Mouse (Mus musculus): ENCODE measurements around the gene Ss18l1. TPM values are rescaled to one million over a fixed set of nuclear protein-coding genes. Genes with fewer than 3 reads are reported as not detected.

Gene Ss18l1
- 7.9 TPM for polyA plus RNA-seq (2015; fragmentation: Illumina TruSeq; extraction: RNeasy Lipid Tissue Mini Kit (QIAGEN cat#74804); ENCODE audit: insufficient read depth, low replicate concordance)

DNA sequence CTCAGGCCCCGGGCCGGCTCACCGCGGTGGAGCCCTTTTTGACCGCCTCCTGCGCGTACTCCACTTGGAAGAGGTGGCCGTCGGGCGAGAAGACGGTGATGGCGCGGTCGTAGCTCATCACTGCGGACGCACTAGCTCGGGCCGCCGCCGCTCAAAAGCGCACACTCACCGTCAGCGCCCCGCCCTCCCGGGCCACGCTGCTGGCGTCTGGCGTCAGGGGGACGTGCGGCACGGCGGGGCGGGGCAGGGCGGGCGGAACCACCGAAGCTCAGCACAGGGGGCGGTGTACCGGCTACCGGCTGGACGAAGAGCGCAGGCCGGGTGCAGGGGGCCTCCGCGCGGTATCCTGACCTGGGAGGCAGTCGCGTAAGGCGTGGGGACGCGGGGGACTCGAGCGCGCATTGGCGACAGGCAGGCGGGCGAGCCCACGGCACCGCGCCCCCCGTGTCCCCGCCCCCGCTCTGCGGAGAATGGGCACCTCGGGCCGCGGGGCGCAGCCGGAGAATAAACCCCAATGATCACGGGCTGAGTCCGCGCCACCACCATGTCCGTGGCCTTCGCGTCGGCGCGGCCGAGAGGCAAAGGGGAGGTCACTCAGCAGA lies at the start of gene Ss18l1, which contains the start of gene Psma7:
TSS of gene Ss18l1 (plus strand) at position 254 of the 602 bp plus-strand sequence.
TSS of gene Psma7 (minus strand) at position 178 of the 602 bp plus-strand sequence.

DNA sequence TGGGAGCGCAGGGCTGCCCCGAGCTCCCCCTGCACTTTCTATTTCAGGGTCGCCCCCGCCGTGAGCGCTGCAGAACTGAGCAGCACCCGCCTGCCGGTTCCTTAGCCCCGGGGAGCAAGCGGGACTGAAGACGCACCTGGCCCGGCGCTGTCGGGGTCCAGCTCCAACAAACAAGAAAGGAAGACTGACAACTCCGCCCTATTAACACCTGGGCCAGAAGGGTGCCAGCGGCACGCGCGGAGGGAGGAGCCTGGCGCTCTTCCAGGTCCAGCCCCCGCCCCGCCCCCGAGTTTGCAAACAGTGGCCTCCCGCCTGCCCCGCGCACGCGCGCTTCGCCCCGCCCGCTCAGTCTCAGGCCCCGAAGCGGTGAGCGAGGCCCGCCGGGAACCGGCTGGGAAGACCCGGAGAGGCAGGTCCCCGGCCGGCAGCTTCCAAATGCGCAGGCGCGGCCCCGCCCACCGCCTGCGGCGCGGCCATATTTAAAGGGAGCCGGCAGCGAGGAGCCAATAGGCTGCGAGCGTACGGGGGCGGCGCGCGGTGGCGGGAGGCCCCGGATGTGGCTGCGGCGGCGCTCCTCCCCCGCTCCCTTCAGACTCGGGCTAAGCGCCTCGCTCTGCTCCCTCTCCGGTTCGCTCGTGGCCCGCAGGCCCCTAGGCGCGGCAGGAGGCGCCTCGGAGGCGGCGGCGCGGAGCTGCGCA lies 17.8 kb upstream of the Ss18l1 start, which contains the start of gene Lsm14b:
TSS of gene Lsm14b (plus strand) at position 587 of the 698 bp plus-strand sequence.

DNA sequence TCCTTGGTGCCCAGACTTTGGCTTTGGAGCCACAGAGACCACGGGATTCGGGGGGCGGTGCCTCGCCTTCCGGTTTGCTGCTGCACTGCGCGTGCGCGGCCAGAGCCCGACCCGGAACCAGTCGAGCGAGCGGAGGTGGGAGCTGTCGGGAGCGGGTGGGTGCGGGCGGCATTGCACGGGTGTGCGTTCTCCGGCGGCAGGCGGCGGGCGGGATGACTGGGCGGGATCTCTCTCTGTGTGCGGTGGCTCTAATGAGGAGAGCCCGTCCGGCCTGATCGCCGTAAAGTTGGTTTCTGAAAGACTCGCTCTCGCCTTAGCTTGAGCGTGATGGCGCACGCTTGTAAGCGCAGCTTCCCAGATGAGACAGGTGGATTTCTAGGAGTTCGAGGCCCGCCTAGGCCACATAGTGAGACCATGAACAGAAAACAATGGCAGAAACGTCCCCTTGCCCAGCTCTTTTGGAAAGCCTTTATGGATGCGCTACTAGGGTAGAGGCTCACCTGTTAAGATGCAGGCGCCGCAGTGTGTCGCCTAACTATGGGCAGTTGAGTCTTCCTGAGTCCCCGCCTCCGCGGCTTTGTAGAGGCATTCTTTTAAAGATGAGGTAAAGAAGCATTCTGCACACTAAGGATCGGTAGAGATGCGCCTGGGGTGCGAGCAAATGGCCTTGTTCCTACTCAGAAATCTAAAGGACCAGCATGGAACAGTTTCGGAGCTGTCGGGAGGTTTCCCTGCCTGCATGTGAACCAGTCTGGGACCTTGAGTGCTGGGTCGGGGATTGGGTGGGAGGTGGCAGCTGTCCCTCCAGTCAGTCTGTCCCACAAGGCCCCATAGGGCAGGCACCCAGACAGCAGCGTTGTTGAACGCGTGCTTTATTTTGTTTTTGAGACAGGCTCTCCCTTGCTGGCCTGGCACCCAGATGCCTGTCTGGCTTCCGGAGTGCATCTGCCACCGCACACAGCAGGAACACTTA lies 28.5 kb downstream of the Ss18l1 start, which contains the start of gene Mtg2:
TSS of gene Mtg2 (plus strand) at position 108 of the 973 bp plus-strand sequence.

DNA sequence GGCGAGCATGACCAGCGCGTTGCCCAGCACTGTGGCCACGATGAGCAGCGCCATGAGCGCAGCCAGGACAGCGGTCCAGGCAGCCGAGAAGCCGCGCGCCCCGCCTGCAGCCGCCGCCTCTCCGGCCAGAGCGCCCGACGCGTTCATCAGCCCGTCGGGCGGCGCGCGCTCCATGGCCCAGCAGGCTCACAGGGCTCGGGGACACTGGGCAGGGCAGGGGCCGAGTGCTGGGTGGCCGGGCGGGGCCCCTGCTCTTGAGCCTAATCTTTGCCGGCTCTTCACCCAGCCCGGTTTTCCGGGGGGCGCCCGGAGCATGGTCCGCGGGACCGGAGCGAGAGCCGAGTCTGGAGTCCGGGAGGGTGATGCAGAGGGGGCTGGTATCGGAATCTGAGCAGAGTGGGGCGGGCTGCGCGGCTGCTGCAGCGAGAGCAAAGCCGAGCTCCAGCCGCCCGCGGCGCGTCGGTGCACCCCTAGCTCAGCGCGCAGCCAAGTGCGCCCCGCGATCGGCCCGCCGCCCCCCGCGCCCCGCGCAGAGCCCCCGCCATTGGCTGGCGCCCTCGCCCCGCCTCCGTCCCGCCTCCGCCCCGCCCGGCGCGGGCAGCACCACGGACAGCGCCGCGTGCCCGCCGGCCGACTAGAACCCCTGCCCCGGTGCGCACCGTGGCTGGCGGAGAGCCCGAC lies 61.8 kb downstream of the Ss18l1 start, which contains the start of gene Hrh3:
TSS of gene Hrh3 (minus strand) at position 511 of the 681 bp plus-strand sequence.

DNA sequence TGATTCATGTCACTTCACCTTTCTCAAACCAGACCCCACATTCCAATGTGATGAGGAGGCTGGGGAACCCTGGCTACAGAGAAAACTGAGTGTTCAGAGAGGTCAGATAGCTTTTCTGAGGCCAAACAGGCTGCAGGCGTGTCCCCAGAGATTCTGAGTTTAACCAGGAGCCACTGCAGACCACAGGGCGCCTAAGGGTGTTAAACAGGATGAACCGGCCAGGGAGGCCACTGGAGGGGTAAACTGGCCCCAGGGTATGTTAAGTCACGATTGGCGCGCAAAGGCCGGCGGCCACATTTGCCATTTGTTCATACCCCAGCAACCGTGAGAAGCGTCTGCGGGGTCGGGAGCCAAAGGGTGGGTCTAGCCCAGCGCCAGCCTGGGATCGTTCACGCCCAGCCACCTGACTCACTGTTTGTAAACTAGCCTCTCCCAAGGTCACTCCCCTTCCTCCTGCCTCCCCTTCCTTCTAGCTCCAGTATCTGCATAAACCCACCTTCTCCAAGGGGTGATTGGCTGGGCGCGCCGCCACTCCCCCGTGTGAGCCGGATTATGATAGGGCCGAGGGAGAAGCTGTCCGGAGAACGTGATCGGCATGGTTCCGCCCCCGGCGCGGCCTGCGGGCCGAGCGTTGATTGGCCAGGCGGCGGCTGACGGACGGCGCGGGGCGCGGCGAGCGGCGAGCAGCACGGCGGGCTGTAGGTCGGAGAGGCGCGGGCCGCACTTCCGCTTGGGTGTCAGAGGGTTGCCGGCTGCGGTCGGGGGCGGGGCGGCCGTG lies 76.5 kb downstream of the Ss18l1 start, which contains the start of gene Osbpl2:
TSS of gene Osbpl2 (plus strand) at position 646 of the 778 bp plus-strand sequence.

Other genes starting within 250 kb of the Ss18l1 start
- 37.0 TPM for gene Taf4, start 65.9 kb upstream of the Ss18l1 start, polyA plus RNA-seq (2015; fragmentation: Illumina TruSeq; extraction: RNeasy Lipid Tissue Mini Kit (QIAGEN cat#74804); ENCODE audit: insufficient read depth, low replicate concordance)
- gene Lsm14b, start 17.5 kb upstream of the Ss18l1 start, polyA plus RNA-seq (2015; fragmentation: Illumina TruSeq; extraction: RNeasy Lipid Tissue Mini Kit (QIAGEN cat#74804); ENCODE audit: insufficient read depth, low replicate concordance): 33.6 TPM
- gene Psma7, start 76 bp upstream of the Ss18l1 start, polyA plus RNA-seq (2015; fragmentation: Illumina TruSeq; extraction: RNeasy Lipid Tissue Mini Kit (QIAGEN cat#74804); ENCODE audit: insufficient read depth, low replicate concordance): 201 TPM
- gene Mtg2, start 28.1 kb downstream of the Ss18l1 start, polyA plus RNA-seq (2015; fragmentation: Illumina TruSeq; extraction: RNeasy Lipid Tissue Mini Kit (QIAGEN cat#74804); ENCODE audit: insufficient read depth, low replicate concordance): 17.9 TPM
- gene Hrh3, start 62.0 kb downstream of the Ss18l1 start, polyA plus RNA-seq (2015; fragmentation: Illumina TruSeq; extraction: RNeasy Lipid Tissue Mini Kit (QIAGEN cat#74804); ENCODE audit: insufficient read depth, low replicate concordance): not detected
- 30.4 TPM for gene Osbpl2, start 76.8 kb downstream of the Ss18l1 start, polyA plus RNA-seq (2015; fragmentation: Illumina TruSeq; extraction: RNeasy Lipid Tissue Mini Kit (QIAGEN cat#74804); ENCODE audit: insufficient read depth, low replicate concordance)
- gene Adrm1, start 129.0 kb downstream of the Ss18l1 start, polyA plus RNA-seq (2015; fragmentation: Illumina TruSeq; extraction: RNeasy Lipid Tissue Mini Kit (QIAGEN cat#74804); ENCODE audit: insufficient read depth, low replicate concordance): 43.0 TPM
- gene Lama5, start 183.3 kb downstream of the Ss18l1 start, polyA plus RNA-seq (2015; fragmentation: Illumina TruSeq; extraction: RNeasy Lipid Tissue Mini Kit (QIAGEN cat#74804); ENCODE audit: insufficient read depth, low replicate concordance): 2.7 TPM
- 1,124 TPM for gene Rps21, start 214.9 kb downstream of the Ss18l1 start, polyA plus RNA-seq (2015; fragmentation: Illumina TruSeq; extraction: RNeasy Lipid Tissue Mini Kit (QIAGEN cat#74804); ENCODE audit: insufficient read depth, low replicate concordance)
- gene Cables2, start 231.0 kb downstream of the Ss18l1 start, polyA plus RNA-seq (2015; fragmentation: Illumina TruSeq; extraction: RNeasy Lipid Tissue Mini Kit (QIAGEN cat#74804); ENCODE audit: insufficient read depth, low replicate concordance): 47.4 TPM
- not detected for gene Rbbp8nl, start 247.4 kb downstream of the Ss18l1 start, polyA plus RNA-seq (2015; fragmentation: Illumina TruSeq; extraction: RNeasy Lipid Tissue Mini Kit (QIAGEN cat#74804); ENCODE audit: insufficient read depth, low replicate concordance)

All from spleen, adult 10 weeks (tissue).